Mouse (Mus musculus) midbrain, postnatal 0 days (tissue): ENCODE measurements around the gene Mpp1. TPM values are rescaled to one million over a fixed set of nuclear protein-coding genes. Genes with fewer than 3 reads are reported as not detected.
A peak's percentile ranks its signal among the peaks of the same experiment; 100 is the strongest.

Source experiments
- ATAC-seq: fragments of 200-750 bp; cut with Nextera tagmentation; 2 replicates; pipeline ENCODE4 v1.8.0; 2017; ENCODE audit warnings: moderate number of reproducible peaks, mild to moderate bottlenecking, moderate TSS enrichment, moderate library complexity; ENCODE audit not compliant: low FRiP score
- DNase-seq: peaks from one replicate; pipeline ENCODE4 v3.0.0-alpha.2; 2015; ENCODE audit warnings: low spot score
- H3K27ac ChIP-seq: fragments of 300-500 bp; sonication (generic); 2 replicates; pipeline ENCODE4 v1.5.1; 2014; ENCODE audit warnings: low read depth, mild to moderate bottlenecking, low read length, mixed read lengths
- H3K27me3 ChIP-seq: fragments of 300-500 bp; sonication (generic); 2 replicates; pipeline ENCODE4 v1.6.1; 2014; ENCODE audit warnings: low read length, control low read depth, mixed read lengths; ENCODE audit not compliant: insufficient read depth
- H3K36me3 ChIP-seq: fragments of 300-500 bp; sonication (generic); 2 replicates; pipeline ENCODE4 v1.6.1; 2014; ENCODE audit warnings: low read length, control low read depth, mixed read lengths; ENCODE audit not compliant: insufficient read depth
- H3K4me1 ChIP-seq: fragments of 300-500 bp; sonication (generic); 2 replicates; pipeline ENCODE4 v1.6.1; 2014; ENCODE audit warnings: mild to moderate bottlenecking, control low read depth, antibody characterized with exemption, low read length, mixed read lengths; ENCODE audit not compliant: insufficient read depth
- H3K4me2 ChIP-seq: fragments of 300-500 bp; sonication (generic); 2 replicates; pipeline ENCODE4 v1.6.1; 2014; ENCODE audit warnings: low read depth, mild to moderate bottlenecking, low read length, mixed read lengths; ENCODE audit not compliant: poor library complexity, severe bottlenecking
- H3K4me3 ChIP-seq: fragments of 300-500 bp; sonication (generic); 2 replicates; pipeline ENCODE4 v1.5.1; 2014; ENCODE audit warnings: low read depth, mild to moderate bottlenecking, low read length, moderate library complexity
- H3K9ac ChIP-seq: fragments of 300-500 bp; sonication (generic); replicated peaks from 2 replicates; pipeline ENCODE4 v1.6.1; 2014; ENCODE audit warnings: mild to moderate bottlenecking, low read length, moderate library complexity, mixed read lengths; ENCODE audit not compliant: poor library complexity, severe bottlenecking
- H3K9me3 ChIP-seq: fragments of 300-500 bp; sonication (generic); 2 replicates; pipeline ENCODE4 v1.6.1; 2016; ENCODE audit warnings: low read length, control low read depth
- CTCF ChIP-seq: IDR thresholded peaks from 2 replicates; pipeline ENCODE4 v1.5.1; 2016; ENCODE audit warnings: antibody characterized with exemption, mild to moderate bottlenecking
- WGBS: fragments of 180-500 bp; shearing (Covaris S2); extraction: QIAGEN DNeasy Blood & Tissue Kit; methylation state at CpG from one replicate; pipeline ENCODE4 v1.1.7; 2014; 5-methylcytosine and 5-hydroxymethylcytosine counted together
- polyA plus RNA-seq: library from polyadenylated mRNA; unstranded; fragments of >200 nt; fragmentation: Nextera tagmentation; extraction: Ambion mirVana; gene quantifications from 2 replicates; pipeline ENCODE4 v1.2.1, GENCODE M21; 2015
- total RNA-seq: library from RNA; depleted of rRNA; stranded (reverse); fragments of >200 nt; gene quantifications from 2 replicates; pipeline ENCODE4 v1.2.3, GENCODE M21; 2014

The Mpp1 gene
- total and polyA plus RNA-seq, 2 experiments from 2014 or later: 14.2 to 18.6 TPM

DNA sequence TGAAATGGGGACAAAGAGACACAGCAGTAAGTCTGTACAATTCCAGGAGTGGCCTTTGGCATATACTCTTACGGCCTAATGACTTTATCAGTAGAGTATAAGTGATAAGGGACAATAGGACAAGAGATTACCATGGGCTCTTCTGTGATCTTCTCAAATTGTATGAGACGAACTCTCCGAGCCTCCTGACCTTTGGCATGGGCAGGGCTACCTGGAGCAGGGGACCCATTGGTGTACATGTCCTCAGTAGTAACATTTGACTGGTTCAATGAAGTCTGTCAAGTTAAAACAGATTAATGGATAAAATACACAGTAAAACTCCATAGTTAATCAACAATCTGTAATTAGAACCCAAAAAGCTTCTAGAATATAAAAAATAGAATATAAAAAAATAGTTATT is 5.2 kb downstream of the Mpp1 start:
- 83% methylated on average over 3 of the region's 3 CpGs for WGBS

DNA sequence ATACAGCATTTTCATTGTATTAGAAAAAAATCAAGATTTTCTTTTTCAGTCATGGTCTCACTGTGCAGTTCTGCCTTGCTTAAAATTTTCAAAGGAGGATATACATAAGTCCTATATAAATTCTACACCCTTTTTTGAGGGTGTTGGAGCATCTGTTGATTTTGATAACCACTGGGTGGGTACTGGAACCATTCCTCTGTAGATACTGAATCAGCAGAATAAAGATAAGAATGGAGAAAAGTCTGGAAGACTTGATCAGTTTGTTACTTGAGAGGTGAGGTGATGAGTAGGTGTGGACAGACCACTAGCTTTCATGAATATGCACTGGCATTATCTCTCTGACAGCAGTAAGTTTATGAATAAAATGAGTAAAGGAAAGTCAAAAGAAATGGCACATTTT is 15.3 kb downstream of the Mpp1 start:
- Histone ChIP-seq H3K4me1 (no peaks in the 10 kb centered on the region), H3K4me2 (no peak overlapping the region), H3K36me3 (no peaks in the 10 kb centered on the region), H3K27me3 (no peaks in the 10 kb centered on the region), H3K9ac (no peak overlapping the region), H3K4me3 (no peak overlapping the region), H3K27ac (no peak overlapping the region), H3K9me3 (no peaks in the 10 kb centered on the region)
- no peak for TF ChIP-seq CTCF
- ATAC-seq (no peak), DNase-seq (no peak)

More for the DNA sequence above, 5.2 kb downstream of the Mpp1 start:
- no peak for TF ChIP-seq CTCF
- Histone ChIP-seq H3K4me2 (no peak overlapping the region), H3K9ac (no peak overlapping the region), H3K4me1 (no peaks in the 10 kb centered on the region), H3K36me3 (no peaks in the 10 kb centered on the region), H3K4me3 (no peak overlapping the region), H3K9me3 (no peaks in the 10 kb centered on the region), H3K27ac (no peak overlapping the region), H3K27me3 (no peaks in the 10 kb centered on the region)
- DNase-seq: no peak
- ATAC-seq: no peak

DNA sequence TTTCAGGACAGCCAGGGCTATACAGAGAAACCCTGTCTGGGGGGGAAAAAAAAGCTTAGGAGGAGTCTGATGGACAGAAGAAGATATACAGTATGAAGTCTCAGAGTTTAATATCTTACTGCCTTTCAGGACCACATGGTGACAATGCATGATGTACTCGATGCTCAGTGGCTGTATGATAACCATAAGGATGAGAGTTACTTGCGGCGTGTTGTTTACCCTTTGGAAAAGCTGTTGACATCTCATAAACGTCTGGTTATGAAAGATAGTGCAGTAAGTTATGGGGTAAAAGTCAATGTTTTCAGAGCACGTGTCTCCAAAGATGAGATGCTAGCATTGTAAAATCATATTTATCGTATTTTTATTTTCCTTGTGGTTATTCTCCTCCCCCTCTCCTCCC is 28.5 kb downstream of the Mpp1 start:
- Histone ChIP-seq H3K4me2 (no peak overlapping the region), H3K27ac (no peak overlapping the region), H3K4me3 (no peak overlapping the region), H3K36me3 (peaks cover 6% of the 10 kb centered on the region), H3K4me1 (no peaks in the 10 kb centered on the region), H3K27me3 (no peaks in the 10 kb centered on the region), H3K9ac (no peak overlapping the region), H3K9me3 (no peaks in the 10 kb centered on the region)
- ATAC-seq: no peak
- 88% methylated on average over 6 of the region's 6 CpGs for WGBS
- no peak for DNase-seq
- TF ChIP-seq CTCF: no peak

DNA sequence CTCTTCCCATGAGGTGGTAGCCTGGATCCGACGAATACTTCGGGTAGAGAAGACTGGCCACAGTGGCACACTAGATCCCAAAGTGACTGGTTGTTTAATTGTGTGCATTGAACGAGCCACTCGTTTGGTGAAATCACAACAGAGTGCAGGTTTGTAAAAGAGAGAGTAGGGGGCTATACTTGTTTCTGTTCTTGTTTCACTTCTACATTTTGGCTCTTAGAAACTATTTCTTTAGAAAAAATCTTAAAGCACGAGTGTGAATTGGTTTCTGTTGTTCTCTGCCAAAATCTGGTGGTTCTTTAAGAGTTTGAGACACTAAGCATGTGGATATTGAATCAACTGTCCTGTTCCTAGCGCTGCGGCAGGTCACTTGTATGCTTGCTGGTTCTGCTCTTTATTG is 32.0 kb downstream of the Mpp1 start:
- H3K9ac ChIP-seq: no peak overlapping the region
- H3K27ac ChIP-seq: no peak overlapping the region
- H3K4me1 ChIP-seq: no peaks in the 10 kb centered on the region
- TF ChIP-seq CTCF: no peak
- WGBS: 90% methylated on average over 8 of the region's 8 CpGs
- no peaks in the 10 kb centered on the region for H3K27me3 ChIP-seq
- H3K4me3 ChIP-seq: no peak overlapping the region
- no peaks in the 10 kb centered on the region for H3K9me3 ChIP-seq
- no peak for ATAC-seq
- no peaks in the 10 kb centered on the region for H3K36me3 ChIP-seq
- no peak for DNase-seq
- no peak overlapping the region for H3K4me2 ChIP-seq

DNA sequence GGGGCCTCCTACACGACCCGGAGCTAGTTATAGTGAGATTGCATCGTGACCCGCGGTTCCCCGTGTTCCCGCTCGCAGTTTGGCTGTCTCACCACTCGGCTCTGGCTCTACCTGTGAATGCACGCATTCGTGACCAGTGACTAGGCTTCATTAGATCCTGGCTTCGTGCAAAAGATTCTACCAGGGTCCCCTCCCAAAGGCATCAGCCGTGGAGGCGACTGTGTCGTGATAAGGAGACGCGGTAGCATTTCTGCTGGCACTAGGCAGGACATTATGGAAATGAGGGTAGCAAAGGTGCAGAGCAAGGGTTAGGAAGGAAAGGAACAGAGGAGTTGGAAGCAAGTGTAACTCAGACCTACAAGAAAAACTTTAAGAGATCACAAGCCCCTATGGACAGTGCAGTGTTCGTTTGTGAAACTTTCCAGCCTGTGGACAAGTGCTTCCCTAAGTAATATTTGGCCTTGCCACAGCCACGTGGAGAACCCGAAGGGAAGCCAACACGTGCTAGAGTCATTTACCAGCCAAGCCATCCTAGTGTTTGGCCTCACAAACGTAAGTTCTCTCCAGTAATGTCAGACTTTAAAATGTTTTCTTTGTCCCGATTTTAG is 34.5 kb downstream of the Mpp1 start:
- no peaks in the 10 kb centered on the region for H3K4me1 ChIP-seq
- peak; percentile 22; the same call in 1 of the 2 replicates for ATAC-seq
- H3K9ac ChIP-seq: peak overlapping the region; percentile 46; the same call in 1 of the 2 replicates
- no peaks in the 10 kb centered on the region for H3K36me3 ChIP-seq
- peak overlapping the region; percentile 63 for H3K27ac ChIP-seq
- peak overlapping the region; percentile 54 for H3K4me2 ChIP-seq
- no peak for DNase-seq
- TF ChIP-seq CTCF: no peak
- H3K9me3 ChIP-seq: no peaks in the 10 kb centered on the region
- H3K27me3 ChIP-seq: no peaks in the 10 kb centered on the region
- WGBS: 17% methylated on average over 23 of the region's 23 CpGs
- H3K4me3 ChIP-seq: peak overlapping the region; percentile 53

DNA sequence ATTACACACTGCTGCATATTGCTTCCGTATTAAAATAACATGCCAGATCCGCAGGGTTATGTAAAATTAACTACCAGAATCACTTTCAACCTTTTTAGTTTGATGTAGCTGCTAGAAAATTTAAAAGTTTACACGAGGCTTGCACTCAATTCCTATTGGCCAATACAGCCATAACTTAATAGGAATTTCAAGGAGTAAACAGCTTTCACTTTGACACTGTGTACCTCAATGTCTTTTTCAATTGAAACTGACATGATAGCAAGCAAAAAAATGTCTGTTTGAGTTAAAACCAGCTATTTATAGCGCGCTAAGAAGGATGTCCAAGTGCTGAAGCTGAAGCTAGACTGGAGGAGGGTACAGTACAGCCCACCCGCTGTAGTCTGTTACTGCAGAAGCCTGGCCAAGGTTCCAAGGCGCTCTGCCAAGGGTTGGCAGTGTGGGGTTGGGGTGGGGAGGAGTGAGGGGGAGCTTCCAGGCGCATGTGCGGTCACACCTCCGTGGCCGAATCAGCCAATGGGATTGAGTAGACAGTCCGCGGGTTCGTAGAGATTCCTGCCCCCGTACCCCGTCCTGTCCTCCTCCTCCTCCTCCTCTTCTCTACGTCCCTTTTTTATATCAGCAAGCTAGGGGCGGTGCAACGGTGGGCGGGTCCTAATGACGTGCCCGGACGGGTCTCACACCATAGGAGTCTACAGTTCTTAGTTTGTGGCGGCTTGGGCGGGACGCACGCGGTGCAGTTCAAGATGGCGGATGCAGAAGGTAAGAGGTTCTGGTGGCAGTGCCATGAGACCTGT is 35.2 kb downstream of the Mpp1 start, which contains the start of gene Dkc1:
Gene Dkc1 (plus strand): TSS at position 486 of the 794 bp plus-strand sequence.
- no peaks in the 10 kb centered on the region for H3K9me3 ChIP-seq
- peak; percentile 99 for ATAC-seq

More for the DNA sequence above, 35.2 kb downstream of the Mpp1 start, which contains the start of gene Dkc1:
- peak within 1 kb of the TSS; percentile 53 for H3K4me3 ChIP-seq
- H3K36me3 ChIP-seq: no peaks in the 10 kb centered on the region
- peak within 1 kb of the TSS; percentile 46; the same call in 1 of the 2 replicates for H3K9ac ChIP-seq
- DNase-seq: peak; percentile 94
- 23% methylated on average over 24 of the region's 29 CpGs for WGBS
- peak within 1 kb of the TSS; percentile 54 for H3K4me2 ChIP-seq
- peak; percentile 20 for TF ChIP-seq CTCF
- no peaks in the 10 kb centered on the region for H3K27me3 ChIP-seq
- no peaks in the 10 kb centered on the region for H3K4me1 ChIP-seq
- H3K27ac ChIP-seq: peak within 1 kb of the TSS; percentile 63
